Mouse (Mus musculus): ENCODE results near the gene Pcca. TPM values are rescaled to one million over a fixed set of nuclear protein-coding genes. Genes with fewer than 3 reads are reported as not detected.

Pcca gene
- polyA plus RNA-seq, 1 experiment = 4.8 TPM

DNA sequence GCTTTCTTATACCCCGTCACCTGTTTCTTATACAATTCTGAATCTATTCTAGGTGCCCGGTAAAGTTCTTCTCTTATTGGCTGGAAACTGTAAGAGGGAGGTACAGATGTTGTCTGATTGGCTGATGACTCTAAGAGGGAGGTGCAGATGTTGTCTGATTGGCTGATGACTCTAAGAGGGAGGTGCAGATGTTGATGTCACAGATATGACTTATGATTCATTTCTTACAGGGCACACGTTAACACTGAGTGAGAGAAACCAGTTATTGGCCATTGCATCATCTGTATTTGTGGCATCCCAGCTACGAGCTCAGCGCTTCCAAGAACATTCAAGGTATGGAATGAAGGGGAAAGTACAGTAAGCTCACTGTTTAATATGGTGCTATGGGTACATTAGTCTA is 179.7 kb downstream of the Pcca start:
- WGBS = 94% methylated on average over 5 of the region's 5 CpGs

GRCm38 (mm10) chr14:122714911-122715310 is 180.8 kb downstream of the Pcca start:
- Histone ChIP-seq H3K4me1 (ENCODE audit: control insufficient read depth, insufficient read depth, insufficient read length) (peaks cover 3% of the 10 kb centered on the region; the same call in 1 of the 2 replicates), H3K36me3 (ENCODE audit: control insufficient read depth, insufficient read depth, low read length) (no peaks in the 10 kb centered on the region), H3K4me3 (ENCODE audit: extremely low read depth, insufficient read depth, insufficient read length) (no peak overlapping the region), H3K27ac (ENCODE audit: insufficient read depth, low read length) (no peak overlapping the region), H3K27me3 (ENCODE audit: control insufficient read depth, insufficient read depth, low read length) (no peaks in the 10 kb centered on the region)
- TF ChIP-seq POLR2A (IDR thresholded peaks at IDR 0.05; ENCODE audit: low read depth, low read length) = no peak
- no peak for TF ChIP-seq CTCF (IDR thresholded peaks at IDR 0.05; ENCODE audit: extremely low read depth, insufficient read depth, insufficient read length, insufficient replicate concordance)
- DNase-seq (ENCODE audit: low read depth in 1 of 2, low spot score in 2 of 2) = no peak
- WGBS = 5% methylated on average over 1 of the region's 1 CpGs

More for the DNA sequence above, 179.7 kb downstream of the Pcca start:
- Histone ChIP-seq H3K27ac (ENCODE audit: insufficient read depth, low read length) (no peak overlapping the region), H3K4me3 (ENCODE audit: extremely low read depth, insufficient read depth, insufficient read length) (no peak overlapping the region), H3K4me1 (ENCODE audit: control insufficient read depth, insufficient read depth, insufficient read length) (peaks cover 3% of the 10 kb centered on the region; the same call in 1 of the 2 replicates), H3K36me3 (ENCODE audit: control insufficient read depth, insufficient read depth, low read length) (no peaks in the 10 kb centered on the region), H3K27me3 (ENCODE audit: control insufficient read depth, insufficient read depth, low read length) (no peaks in the 10 kb centered on the region)
- TF ChIP-seq POLR2A (IDR thresholded peaks at IDR 0.05; ENCODE audit: low read depth, low read length) (no peak), CTCF (IDR thresholded peaks at IDR 0.05; ENCODE audit: extremely low read depth, insufficient read depth, insufficient read length, insufficient replicate concordance) (no peak)
- DNase-seq (ENCODE audit: low read depth in 1 of 2, low spot score in 2 of 2) = no peak

- TF ChIP-seq POLR2A (IDR thresholded peaks at IDR 0.05; ENCODE audit: low read depth, low read length) (no peak), CTCF (IDR thresholded peaks at IDR 0.05; ENCODE audit: extremely low read depth, insufficient read depth, insufficient read length, insufficient replicate concordance) (no peak)
- peaks cover 3% of the 10 kb centered on the region; the same call in 1 of the 2 replicates for H3K4me1 ChIP-seq (ENCODE audit: control insufficient read depth, insufficient read depth, insufficient read length)
- H3K27me3 ChIP-seq (ENCODE audit: control insufficient read depth, insufficient read depth, low read length) = no peaks in the 10 kb centered on the region
- H3K36me3 ChIP-seq (ENCODE audit: control insufficient read depth, insufficient read depth, low read length) = no peaks in the 10 kb centered on the region
- H3K4me3 ChIP-seq (ENCODE audit: extremely low read depth, insufficient read depth, insufficient read length) = no peak overlapping the region
- H3K27ac ChIP-seq (ENCODE audit: insufficient read depth, low read length) = no peak overlapping the region
- DNase-seq (ENCODE audit: low read depth in 1 of 2, low spot score in 2 of 2) = no peak
These were observed 181.9 kb downstream of the Pcca start for GRCm38 (mm10) chr14:122716057-122716456.

DNA sequence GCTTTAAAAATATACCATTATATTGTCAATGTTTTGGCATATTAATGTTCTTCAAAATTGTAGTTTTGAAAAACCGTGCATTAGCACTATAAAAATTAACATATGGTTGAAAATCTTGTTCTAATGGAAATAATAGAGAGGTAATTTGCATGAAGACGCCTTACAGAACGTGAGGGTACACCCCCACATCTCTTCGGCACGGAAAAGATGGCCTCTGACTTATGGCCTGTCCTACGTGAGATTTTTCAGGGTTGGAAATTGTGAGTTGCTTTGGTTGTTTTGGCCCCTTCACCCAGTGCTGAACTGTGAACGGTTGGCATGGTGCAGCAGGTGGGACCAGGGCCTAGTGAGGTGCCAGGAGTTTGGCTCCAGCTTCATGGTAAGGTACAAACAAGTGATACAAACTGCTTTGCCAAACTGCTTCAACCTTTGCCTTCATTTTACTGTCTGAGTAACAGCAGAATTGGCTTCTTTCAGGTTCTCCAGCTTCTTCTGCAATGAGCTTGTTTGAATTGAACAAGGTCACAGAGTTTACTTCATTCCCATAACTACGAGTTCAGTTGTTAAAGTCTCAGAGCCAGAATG is 185.5 kb downstream of the Pcca start:
- no peaks in the 10 kb centered on the region for H3K36me3 ChIP-seq (ENCODE audit: control insufficient read depth, insufficient read depth, low read length)
- H3K27ac ChIP-seq (ENCODE audit: insufficient read depth, low read length) = no peak overlapping the region
- peaks cover 3% of the 10 kb centered on the region; the same call in 1 of the 2 replicates for H3K4me1 ChIP-seq (ENCODE audit: control insufficient read depth, insufficient read depth, insufficient read length)
- TF ChIP-seq POLR2A (IDR thresholded peaks at IDR 0.05; ENCODE audit: low read depth, low read length) (no peak), CTCF (IDR thresholded peaks at IDR 0.05; ENCODE audit: extremely low read depth, insufficient read depth, insufficient read length, insufficient replicate concordance) (no peak)
- no peak for DNase-seq (ENCODE audit: low read depth in 1 of 2, low spot score in 2 of 2)
- no peak overlapping the region for H3K4me3 ChIP-seq (ENCODE audit: extremely low read depth, insufficient read depth, insufficient read length)
- 94% methylated on average over 8 of the region's 8 CpGs for WGBS
- H3K27me3 ChIP-seq (ENCODE audit: control insufficient read depth, insufficient read depth, low read length) = no peaks in the 10 kb centered on the region

DNA sequence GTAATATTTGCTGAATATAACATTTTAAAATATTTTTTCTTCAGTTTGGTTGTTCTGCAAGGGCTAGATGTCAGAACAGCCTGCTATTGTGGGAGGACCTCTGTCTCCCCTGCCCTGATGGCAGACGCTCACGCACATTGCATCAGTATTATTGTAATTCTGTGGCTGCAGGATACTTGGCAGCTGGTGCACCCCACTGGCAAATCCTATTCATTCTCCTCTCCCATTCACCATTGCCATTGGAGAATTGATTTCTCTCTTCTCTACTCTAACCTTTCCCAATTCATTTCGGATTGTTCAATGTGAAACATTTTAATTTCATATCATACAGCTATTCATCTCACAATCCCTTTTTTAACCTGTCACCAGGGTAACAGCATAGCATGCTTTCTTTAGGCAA is 186.9 kb downstream of the Pcca start:
- Histone ChIP-seq H3K27ac (ENCODE audit: insufficient read depth, low read length) (no peak overlapping the region), H3K4me3 (ENCODE audit: extremely low read depth, insufficient read depth, insufficient read length) (no peak overlapping the region), H3K27me3 (ENCODE audit: control insufficient read depth, insufficient read depth, low read length) (no peaks in the 10 kb centered on the region), H3K36me3 (ENCODE audit: control insufficient read depth, insufficient read depth, low read length) (no peaks in the 10 kb centered on the region), H3K4me1 (ENCODE audit: control insufficient read depth, insufficient read depth, insufficient read length) (no peaks in the 10 kb centered on the region)
- no peak for DNase-seq (ENCODE audit: low read depth in 1 of 2, low spot score in 2 of 2)
- TF ChIP-seq POLR2A (IDR thresholded peaks at IDR 0.05; ENCODE audit: low read depth, low read length) (no peak), CTCF (IDR thresholded peaks at IDR 0.05; ENCODE audit: extremely low read depth, insufficient read depth, insufficient read length, insufficient replicate concordance) (no peak)
- whole genome bisulfite sequencing = 84% methylated on average over 3 of the region's 3 CpGs

DNA sequence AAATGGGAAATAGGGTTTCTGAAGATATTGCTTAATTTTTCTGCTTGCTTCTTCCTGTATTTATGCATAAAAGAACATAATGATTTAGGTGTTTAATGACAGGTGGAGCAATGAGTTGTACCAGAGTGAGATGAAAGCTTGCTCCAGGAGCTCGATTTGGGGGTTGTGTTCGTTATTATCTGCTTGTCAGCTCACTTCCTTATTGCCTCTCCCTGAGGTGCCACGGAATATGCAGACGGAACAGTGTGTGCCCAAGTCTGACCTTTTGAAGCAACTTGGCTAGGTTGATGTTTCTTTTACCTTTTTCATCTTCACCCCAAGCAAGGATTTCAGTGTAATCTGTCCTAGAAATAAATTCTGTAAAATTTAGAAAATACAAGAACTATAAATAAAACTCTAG is 187.6 kb downstream of the Pcca start:
- TF ChIP-seq CTCF (IDR thresholded peaks at IDR 0.05; ENCODE audit: extremely low read depth, insufficient read depth, insufficient read length, insufficient replicate concordance) (no peak), POLR2A (IDR thresholded peaks at IDR 0.05; ENCODE audit: low read depth, low read length) (no peak)
- H3K27ac ChIP-seq (ENCODE audit: insufficient read depth, low read length) = no peak overlapping the region
- DNase-seq (ENCODE audit: low read depth in 1 of 2, low spot score in 2 of 2) = no peak
- H3K36me3 ChIP-seq (ENCODE audit: control insufficient read depth, insufficient read depth, low read length) = no peaks in the 10 kb centered on the region
- H3K4me1 ChIP-seq (ENCODE audit: control insufficient read depth, insufficient read depth, insufficient read length) = no peaks in the 10 kb centered on the region
- no peak overlapping the region for H3K4me3 ChIP-seq (ENCODE audit: extremely low read depth, insufficient read depth, insufficient read length)
- WGBS = 43% methylated on average over 4 of the region's 4 CpGs
- no peaks in the 10 kb centered on the region for H3K27me3 ChIP-seq (ENCODE audit: control insufficient read depth, insufficient read depth, low read length)

GRCm38 (mm10) chr14:122726456-122726855 is 192.3 kb downstream of the Pcca start:
- Histone ChIP-seq H3K4me1 (ENCODE audit: control insufficient read depth, insufficient read depth, insufficient read length) (no peaks in the 10 kb centered on the region), H3K4me3 (ENCODE audit: extremely low read depth, insufficient read depth, insufficient read length) (no peak overlapping the region), H3K36me3 (ENCODE audit: control insufficient read depth, insufficient read depth, low read length) (no peaks in the 10 kb centered on the region), H3K27ac (ENCODE audit: insufficient read depth, low read length) (no peak overlapping the region), H3K27me3 (ENCODE audit: control insufficient read depth, insufficient read depth, low read length) (no peaks in the 10 kb centered on the region)
- TF ChIP-seq POLR2A (IDR thresholded peaks at IDR 0.05; ENCODE audit: low read depth, low read length) (no peak), CTCF (IDR thresholded peaks at IDR 0.05; ENCODE audit: extremely low read depth, insufficient read depth, insufficient read length, insufficient replicate concordance) (no peak)
- DNase-seq (ENCODE audit: low read depth in 1 of 2, low spot score in 2 of 2) = no peak
- 96% methylated on average over 1 of the region's 1 CpGs for WGBS
